Mouse (Mus musculus) ES-Bruce4 (cell line): ENCODE data around the gene Engase.

Experiments used
- CTCF ChIP-seq: IDR thresholded peaks from one replicate; pipeline ENCODE4 v1.8.1; 2011; ENCODE audit warnings: low read depth, low read length
- EP300 ChIP-seq: IDR thresholded peaks from 2 replicates; pipeline ENCODE4 v1.6.1; 2011; ENCODE audit warnings: low read depth, low read length; ENCODE audit not compliant: insufficient read depth
- POLR2A ChIP-seq: IDR thresholded peaks from one replicate; pipeline ENCODE4 v1.8.1; 2011; ENCODE audit warnings: low read length; ENCODE audit not compliant: insufficient read depth

- TF ChIP-seq CTCF (no peak), POLR2A (no peak), EP300 (no peak)
Measured at GRCm38 (mm10) chr11:118456937-118457336, 19.7 kb upstream of the Engase start.
